Mouse (Mus musculus): ENCODE measurements around the gene Tpi1.
"Not testable (repeated sequence)": the region's sequence is repeated elsewhere in the genome, so short reads cannot be mapped to it uniquely, and the experiment has no call there.

The Tpi1 gene

DNA sequence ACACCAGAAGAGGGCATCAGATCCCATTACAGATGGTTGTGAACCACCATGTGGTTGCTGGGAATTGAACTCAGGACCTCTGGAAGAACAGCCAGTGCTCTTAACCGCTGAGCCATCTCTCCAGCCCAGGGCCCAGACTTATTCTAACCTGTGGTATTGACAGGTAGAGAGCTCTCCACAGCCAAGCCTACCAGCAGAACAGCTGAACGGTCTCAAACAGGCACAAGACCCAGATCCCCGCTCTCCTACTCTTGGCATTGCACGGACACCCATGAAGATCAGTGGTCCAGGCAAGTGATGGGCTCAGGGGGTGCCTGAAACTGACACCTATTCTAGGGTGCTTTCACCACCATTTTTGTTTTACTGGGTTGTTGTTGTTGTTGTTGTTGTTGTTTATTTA, 17.1 kb upstream of the Tpi1 start:
- not testable (repeated sequence) for DNase-seq (ENCODE audit: low read depth, low spot score)

DNA sequence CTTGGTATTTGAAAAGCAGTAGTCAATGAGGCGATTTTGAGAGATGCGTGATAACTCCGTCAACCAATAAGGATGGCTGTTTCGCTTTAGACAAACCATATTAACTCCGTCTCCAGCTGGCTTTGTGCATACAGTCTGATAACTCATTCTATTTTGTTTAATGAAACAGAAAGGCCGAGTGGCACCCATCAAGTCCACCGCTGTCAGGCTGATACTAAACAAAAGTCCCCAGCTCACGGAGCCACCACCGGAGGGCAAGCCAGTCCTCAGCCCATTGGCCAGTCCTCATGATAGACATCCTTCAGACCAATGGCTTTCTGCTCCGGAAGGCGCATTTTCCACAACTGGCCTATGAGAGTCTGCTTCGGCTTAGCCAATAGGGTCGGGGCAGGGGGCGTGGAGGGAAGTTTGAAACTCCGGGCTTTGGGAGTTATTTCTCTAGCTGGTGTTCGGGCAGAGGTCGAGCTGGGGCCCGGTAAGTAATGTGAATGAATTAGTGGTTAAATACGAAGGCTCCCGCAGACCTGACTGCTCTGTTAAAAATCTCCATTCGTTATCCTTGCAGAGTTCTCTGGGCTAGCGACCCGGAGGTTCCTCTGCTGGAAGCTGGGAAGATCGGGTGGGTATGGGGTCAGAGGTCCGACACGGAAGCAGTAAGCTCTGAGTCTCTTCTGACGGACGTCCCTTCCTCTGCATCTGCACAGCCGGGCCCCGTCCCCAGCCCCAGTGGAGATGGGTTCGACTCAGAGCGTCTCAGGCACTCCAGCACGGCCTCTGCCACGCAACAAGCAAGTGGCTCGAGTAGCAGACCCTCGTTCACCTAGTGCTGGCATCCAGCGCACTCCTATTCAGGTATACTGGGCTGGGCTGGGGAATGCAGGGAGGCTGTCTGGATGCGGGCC, 16.0 kb upstream of the Tpi1 start:
- peak; percentile 96 for DNase-seq (ENCODE audit: low read depth, low spot score)

DNA sequence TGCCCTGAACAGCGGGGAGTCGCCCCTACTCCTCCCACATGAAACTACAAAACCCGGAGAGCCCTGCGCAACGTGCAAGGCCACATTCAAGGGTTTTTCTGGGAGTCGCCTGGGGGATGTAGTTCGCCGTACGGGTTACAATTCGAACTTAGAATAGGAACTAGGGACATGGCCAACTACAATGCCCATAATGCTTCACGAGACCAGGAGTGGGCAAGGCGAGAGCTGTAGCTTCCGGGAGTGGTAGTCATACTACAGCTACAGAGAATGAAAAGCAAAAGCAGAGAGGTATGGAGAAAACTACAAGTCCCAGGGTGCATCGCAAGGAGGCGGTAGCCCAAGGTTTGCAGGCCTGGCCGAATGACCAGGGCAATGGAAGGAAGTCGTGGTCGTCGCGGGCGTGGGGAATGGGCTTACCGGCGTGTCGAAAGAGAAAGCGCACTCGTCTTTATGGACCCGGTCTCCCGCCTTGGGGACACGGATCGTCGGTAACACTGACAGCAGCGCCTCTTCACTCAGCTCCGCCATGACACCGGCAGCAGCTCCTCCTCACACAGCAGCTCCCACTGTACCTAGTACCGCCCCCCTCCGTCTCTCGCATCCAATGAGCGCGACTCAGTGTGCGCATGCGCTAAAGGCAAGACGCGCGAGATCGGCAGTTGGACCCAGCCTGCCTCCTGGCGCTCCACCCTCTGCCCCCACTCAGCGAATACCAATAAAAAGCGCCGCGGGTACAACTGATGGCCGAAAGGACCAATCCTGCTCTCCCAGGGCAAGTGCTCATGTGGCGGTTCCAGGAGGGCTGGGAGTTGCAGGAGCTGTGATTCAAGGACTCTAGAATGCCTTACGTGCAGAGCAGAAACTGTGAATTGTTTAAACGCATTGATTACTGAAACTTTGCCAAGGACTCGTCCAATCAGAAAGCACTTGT, 15.0 kb upstream of the Tpi1 start, which contains the start of the genes Usp5 and Cdca3:
Usp5 (minus strand) TSS at position 617 of the 931 bp plus-strand sequence.
Cdca3 (plus strand) TSS at position 680 of the 931 bp plus-strand sequence.
- peak; percentile 100 for DNase-seq (ENCODE audit: low read depth, low spot score)

DNA sequence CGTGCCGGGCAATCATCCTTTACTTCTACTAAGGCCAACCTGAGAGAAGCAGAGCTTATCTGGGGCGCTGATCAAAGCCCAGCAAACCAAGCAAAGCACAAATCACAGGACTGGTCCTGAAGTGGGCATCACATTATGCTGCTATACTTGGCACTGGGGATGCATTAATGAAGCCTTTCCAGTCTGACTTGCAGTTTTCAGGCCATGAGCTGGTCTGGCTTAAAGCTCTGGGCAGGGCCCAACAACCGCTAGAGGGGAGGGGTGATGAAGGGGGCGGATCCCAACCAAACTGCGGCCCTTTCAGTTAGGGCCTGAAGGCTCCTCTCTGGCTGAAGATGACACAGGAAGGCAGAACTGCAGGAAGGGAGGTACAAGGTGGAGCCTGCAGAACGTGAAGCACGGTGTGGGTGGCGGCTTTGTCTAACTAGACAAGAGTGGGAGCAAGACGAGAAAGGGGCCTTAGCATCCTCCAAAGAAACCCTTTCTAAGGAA, 14.1 kb upstream of the Tpi1 start:
- peak; percentile 56 for DNase-seq (ENCODE audit: low read depth, low spot score)

DNA sequence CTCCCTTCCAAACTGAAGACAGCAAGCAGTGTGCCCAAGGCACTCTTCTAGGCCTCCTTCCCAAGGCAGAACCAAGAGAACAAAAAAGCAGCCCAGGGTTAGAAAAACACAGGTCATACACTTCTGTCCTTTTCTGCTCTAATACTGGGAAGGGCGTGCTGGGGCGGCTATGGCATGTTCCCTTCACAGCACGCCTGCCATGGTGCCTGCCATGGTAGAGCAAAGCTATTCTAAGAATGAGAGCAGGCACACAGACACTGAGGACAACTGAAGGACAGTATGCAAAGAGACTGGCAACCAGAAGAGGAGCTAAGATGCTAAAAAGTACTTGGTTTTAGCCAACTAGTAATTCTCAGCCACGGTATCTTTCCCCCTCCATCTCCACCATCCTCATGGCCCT, 8.0 kb upstream of the Tpi1 start:
- DNase-seq (ENCODE audit: low read depth, low spot score), result no peak

DNA sequence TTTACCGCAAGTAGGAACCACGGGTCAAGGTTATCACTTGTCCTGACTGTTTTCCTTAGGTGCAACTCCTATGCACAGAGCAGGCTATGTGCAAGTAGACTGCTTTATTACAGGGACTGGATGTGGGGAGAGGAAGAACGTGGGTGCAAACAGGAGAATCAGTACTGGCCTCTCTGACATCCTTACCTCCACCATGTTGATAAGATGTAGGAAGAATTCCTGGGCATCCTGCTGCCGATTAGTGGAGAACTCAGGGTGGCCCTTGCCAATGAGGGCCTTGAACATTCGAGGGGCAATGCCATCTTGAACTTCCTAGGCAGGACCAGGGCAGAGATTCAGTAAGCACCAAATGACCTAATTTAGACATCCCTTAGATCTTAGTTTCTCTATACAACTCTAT, 6.8 kb upstream of the Tpi1 start:
- no peak for DNase-seq (ENCODE audit: low read depth, low spot score)

DNA sequence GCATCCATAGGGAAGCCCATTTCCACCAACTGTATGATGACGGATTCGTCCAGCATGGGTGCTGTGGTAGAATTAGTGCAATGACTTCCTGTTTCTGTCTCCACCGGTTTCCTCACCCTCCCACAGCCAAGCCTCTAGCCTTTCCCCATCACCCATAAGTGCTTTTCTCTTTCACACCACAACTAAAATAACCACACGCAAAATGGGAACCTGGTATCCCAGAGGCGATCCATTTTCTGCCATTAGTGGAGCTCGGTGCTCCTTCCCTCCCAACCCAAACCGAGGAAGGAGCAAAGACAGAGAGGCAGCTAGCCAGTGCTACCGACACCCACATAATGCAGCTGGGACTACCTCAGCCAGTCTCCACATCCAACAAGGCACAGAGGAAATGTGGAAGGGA, 3.9 kb upstream of the Tpi1 start:
- DNase-seq (ENCODE audit: low read depth, low spot score), result no peak

DNA sequence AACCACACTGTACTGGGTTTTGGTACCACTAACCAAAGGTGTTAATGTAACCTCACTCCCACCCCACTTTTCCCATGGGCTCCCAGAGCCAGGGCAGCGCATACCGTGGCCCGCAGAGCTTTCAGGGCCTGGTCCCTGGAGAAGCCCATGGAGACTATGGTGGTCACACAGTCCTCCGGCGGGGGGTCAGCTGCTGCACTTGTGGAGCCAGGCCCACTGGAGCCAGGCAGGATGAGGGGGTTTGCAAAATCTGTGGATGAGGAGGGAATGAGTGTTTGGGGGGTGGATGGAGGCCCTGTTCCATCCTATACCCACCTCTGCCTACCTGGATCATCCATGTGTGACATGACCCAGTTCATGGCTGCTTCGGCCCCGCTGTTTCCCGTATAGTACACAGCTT, 3.5 kb upstream of the Tpi1 start:
- DNase-seq (ENCODE audit: low read depth, low spot score), result no peak

DNA sequence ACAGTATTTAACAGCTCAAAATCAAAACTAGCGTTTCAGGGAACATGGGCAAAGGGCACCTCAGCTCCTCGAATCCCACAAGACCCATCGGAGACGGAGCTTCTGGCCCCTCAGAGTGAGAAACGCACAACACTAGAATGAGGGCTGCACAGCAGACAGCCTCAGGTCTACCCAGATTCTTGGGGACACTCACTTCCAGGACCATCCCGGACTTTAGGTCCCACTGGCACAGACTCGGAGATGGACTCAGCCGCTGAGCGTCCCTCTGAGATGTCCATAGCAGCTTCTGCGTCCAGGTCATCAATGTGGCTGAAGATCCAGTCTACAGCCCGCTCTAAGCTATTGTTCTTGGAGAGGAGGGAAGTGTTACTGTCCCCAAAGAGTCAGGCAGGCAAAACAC, 3.0 kb upstream of the Tpi1 start:
- no peak for DNase-seq (ENCODE audit: low read depth, low spot score)

DNA sequence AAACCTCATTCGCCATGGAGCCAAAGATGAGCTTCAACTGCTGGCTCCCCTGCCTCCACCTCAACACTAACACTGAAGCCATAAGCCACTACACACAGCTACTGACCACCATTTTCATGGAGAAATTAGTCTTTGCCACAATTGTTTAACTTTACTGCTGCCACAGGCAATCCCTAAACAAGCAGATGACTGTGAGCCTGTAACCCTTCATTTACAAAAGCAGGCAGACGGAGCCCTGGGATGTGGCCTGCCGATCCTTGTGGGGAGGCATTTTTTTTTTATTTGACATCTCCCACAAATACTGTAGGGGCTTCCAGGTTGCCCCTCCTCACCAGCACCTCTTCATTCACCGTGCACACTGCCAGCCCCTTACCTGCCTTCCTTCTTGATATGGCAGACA, 2.5 kb upstream of the Tpi1 start:
- no peak for DNase-seq (ENCODE audit: low read depth, low spot score)

DNA sequence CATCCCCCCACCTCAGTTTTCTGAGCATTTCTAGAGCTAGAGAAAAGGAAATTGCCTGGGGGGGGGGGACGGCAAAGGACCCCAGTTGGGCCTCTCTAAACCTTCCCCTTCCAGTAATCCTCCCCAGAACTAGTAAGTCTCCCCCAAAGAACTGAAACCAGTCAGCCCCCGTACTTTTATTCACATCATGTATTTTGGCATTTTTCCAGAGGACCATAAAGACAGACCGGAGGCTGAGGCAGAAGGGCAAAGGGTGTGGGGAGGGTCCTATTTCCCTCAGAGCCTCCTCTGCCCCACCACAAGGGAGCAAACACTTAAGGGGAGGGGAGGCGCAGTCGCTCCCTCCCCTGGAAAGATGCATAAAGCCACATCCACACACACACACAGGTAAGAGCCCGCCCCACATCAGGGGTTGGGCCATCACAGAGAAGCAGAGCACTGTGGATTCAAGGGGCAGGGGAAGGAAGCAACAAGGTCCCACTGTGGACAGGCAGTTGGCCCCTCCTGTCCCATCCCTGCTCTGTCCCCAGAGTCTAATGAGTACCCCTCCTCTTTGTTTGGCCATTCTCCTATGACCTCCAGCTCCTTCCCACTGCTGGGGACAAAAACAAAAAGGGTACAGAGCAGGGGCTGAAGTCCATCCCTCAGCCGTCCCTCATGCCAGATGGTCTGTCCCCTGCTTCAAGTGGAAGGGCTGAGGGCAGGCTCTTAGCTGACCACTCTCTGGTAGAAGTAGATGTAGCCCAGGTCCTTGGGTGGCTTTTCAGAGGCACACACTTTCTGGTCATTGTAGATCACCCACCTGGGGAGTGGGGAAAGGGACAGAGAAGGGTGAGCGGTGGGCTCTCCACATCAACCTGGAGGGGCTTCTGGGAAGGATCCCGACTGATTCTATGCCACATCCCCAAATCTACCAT, 1.0 kb upstream of the Tpi1 start:
- no peak for DNase-seq (ENCODE audit: low read depth, low spot score)

DNA sequence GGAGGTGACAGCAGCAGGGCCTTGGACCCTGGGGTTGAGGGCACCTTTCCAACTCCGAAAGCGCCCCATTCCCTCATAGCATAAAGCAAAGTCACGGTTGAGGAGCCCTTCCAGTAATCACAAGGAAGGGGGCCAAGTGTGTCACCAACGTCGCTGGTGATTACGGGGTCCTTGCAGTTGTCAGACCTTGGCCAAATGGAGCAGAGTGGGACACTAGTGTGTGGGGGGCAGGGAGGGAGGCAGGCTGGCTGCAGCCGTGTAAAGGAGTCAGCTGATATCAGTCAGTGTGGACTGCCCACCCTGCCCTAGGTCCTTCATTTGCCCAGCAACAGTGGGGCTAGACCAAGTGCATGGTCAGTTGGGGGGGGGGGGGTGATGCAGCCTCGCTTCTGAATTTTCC, 352 bp upstream of the Tpi1 start:
- no peak for DNase-seq (ENCODE audit: low read depth, low spot score)

DNA sequence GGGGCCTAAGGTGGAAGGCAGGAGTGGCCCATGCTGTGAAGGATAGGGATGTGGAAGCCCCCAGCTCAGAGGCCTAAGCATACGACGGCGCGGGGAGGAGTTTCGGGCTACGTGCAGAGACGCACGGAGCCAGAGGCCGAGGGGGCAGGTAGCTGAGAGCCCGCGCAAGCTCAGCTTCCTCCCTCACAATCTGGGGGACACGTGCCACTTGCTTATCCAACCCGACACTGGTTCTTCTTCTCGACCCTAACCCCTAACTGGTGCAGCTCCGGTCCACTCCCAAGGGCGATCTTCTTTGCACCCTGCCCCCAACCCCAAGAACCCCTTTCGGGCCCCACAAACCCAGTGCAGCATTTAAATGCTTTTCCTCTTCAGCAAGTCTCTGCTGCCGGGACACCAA, 600 bp downstream of the Tpi1 start:
- DNase-seq (ENCODE audit: low read depth, low spot score), result peak; percentile 74

DNA sequence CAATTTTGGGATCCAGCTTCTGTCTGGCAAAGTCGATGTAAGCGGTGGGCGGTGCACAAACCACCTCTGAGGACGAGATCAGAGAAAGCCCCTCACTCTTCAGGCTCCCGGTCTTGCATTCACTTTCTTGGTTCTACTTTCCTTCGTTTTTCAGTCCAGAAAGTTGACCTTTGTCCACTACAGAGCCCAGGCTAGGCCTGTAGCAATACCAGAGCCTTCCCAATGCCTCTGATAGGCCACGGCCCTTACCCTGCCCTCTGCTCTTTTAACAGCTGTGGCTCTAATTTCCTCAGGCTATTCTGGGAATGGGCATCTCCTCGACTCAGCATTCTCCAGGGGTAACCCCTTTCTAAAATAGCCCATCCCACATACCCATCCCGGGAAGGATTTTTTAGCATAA, 1.2 kb downstream of the Tpi1 start:
- DNase-seq (ENCODE audit: low read depth, low spot score), result no peak

DNA sequence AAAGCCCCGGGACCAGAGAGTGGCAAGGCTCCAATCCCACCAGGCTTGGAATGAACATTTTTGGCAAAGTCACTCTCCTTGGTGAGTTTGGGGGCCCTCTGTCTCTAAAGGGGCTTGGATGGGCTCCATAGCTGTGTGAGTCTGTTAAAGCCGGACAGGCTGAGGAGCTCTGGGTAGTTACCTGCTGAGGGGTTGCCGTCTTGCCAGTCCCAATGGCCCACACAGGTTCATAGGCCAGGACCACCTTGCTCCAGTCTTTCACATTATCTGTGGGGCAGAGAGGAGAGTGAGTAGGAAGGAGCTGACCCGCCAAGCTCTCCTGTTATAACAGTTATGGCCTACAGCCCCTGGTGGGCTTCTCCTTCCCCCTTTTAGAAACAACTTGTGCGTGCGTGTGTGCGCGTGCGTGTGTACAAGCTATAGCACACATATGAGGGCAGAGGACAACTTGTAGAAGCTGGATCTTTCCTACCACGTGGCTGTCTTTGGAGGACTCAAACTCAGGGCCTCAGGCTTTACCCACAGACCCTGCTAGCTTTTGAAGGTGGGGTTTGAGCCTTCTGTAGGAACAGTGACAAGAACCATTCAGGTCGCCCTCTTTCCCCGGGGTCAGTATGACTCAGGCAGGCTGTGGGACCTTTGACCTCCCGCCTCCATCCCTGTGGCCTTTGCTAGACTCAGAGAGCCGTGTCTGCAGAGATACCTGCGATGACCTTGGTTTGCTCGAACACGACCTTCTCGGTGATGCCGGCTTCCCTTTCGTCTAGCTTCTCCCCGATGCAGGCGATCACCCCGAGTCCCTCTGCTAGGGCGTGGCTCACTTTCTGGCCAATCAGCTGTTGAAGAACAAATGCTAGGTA, 2.2 kb downstream of the Tpi1 start:
- no peak for DNase-seq (ENCODE audit: low read depth, low spot score)

DNA sequence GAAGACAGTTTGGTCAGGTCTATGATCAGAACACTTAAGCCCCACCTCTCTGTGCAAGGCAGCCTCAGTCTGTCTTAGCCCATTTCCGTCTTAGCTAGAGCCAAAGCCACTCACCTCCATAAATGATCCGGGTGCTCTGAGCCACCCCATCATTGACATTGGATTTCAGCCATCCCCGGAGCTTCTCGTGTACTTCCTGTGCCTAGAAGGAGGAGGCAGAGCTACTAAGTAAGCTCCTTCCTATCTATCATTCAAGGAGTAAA, 2.8 kb downstream of the Tpi1 start:
- no peak for DNase-seq (ENCODE audit: low read depth, low spot score)

DNA sequence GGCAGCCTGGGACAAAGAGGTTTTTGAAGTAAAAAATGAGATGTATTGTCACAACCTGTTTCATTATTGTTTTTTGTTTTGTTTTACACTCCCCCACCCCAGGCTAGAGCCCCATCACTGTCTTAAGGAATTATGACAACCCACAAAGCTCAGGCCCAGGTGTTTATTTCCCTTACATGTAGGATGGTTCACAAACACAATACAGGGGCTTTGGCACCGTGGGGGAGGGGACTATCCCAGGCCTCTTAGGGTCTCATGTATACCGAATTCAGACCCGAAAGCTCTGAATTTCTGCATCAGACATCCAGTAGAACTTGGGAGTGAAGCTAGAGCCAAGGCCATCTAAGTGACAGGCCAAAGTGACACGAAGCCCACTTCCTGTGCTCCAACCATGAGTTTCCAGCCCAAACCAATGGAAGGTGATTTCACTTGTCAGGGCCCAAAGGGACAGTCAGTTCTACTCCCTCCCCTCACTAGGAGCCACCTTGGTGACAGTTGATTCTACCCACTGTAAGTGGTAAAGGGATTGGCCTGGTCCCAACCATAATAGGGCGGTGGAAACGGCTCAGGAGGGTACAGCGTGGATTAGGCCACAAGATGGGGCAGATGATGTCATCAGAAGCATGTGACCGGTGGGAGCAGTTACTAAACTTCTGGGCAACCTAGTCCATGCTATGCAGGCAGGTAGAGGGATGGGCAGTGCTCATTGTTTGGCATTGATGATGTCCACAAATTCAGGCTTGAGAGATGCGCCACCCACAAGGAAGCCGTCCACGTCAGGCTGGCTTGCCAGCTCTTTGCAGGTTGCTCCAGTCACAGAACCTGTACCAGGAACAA, 3.3 kb downstream of the Tpi1 start:
- not testable (repeated sequence) for DNase-seq (ENCODE audit: low read depth, low spot score)

DNA sequence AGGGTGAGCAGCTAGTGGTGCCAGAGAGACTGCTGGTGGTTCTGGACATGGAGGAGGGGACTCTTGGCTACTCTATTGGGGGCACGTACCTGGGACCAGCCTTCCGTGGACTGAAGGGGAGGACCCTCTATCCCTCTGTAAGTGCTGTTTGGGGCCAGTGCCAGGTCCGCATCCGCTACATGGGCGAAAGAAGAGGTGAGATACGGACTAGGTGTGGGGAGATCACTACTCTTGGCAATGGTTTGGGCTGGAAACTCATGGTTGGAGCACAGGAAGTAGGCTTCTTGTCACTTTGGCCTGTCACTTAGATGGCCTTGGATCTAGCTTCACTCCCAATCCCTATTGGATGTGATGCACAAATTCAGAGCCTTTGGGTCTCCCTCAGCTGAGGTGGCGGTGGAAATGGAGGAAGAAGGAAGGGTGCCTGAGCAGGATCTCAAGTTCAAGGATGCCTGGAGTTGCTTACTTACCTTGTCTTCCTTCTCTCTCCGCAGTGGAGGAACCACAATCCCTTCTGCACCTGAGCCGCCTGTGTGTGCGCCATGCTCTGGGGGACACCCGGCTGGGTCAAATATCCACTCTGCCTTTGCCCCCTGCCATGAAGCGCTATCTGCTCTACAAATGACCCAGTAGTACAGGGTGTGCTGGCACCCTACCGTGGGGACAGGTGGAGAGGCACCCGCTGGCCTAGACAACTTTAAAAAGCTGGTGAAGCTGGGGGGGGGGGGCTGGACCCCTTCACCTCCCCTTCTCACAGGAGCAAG, 4.1 kb downstream of the Tpi1 start:
- no peak for DNase-seq (ENCODE audit: low read depth, low spot score)

Data from CD4-positive helper T cell, adult 2 months (primary cell).